Mouse (Mus musculus) olfactory bulb, adult 2 months (tissue): Measurements from ENCODE around the gene Szt2.

Experiments used
- CTCF ChIP-seq: fragments of 200-500 bp; IDR thresholded peaks from 2 replicates; pipeline ENCODE4 v1.5.1; 2012; ENCODE audit warnings: low read depth, mild to moderate bottlenecking, low read length, moderate library complexity; ENCODE audit not compliant: insufficient read depth
- POLR2A ChIP-seq: fragments of 200-500 bp; IDR thresholded peaks from 2 replicates; pipeline ENCODE4 v1.6.1; 2012; ENCODE audit warnings: mild to moderate bottlenecking, low read depth, low read length, moderate library complexity; ENCODE audit not compliant: insufficient read depth

GRCm38 (mm10) chr4:118413553-118413952 is 4.5 kb upstream of the Szt2 start:
- TF ChIP-seq CTCF (no peak), POLR2A (no peak)
